Mouse (Mus musculus) B cell, adult 2 months (primary cell): Measurements from ENCODE around the gene Ocm.

Source experiments
- DNase-seq, 2 experiments: peaks; one replicate each; pipeline ENCODE4 v3.0.0; 2022

Gene Ocm

DNA sequence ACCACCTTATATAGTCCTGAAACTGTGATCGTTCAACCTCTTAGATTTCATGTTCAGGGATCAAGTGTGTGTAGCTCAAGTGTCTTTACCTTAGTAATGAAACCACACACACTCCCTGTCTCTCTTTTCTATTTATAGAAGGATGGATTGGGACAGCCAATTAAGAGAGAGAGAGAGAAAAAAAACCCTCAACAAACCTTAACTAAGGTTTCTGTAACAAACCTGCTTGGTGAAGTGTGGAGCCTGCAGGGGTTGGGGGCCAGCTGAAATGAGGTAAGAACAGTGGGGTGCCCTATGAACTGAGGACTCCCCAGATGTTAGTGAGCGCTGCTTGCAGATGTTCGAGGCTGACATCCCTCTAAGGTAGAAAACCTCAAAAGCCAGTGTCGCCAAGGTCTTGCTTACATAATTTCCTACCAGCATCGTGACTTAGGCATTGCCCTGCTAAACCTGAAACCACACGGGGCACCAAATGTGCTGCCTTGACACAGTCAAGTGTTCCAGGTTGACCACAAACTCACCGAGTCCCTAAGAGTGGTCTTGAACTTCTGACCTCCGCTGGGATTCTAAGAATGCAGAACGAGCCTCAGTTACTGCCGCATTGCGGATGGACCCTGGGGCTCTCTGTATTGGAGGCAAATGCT lies at the start of gene Ocm:
Ocm (minus strand) TSS at position 51 of the 644 bp plus-strand sequence.
- DNase-seq: no peak

- DNase-seq: no peak
Observed at GRCm38 (mm10) chr5:144071249-144071648, 44.8 kb upstream of the Ocm start.

DNA sequence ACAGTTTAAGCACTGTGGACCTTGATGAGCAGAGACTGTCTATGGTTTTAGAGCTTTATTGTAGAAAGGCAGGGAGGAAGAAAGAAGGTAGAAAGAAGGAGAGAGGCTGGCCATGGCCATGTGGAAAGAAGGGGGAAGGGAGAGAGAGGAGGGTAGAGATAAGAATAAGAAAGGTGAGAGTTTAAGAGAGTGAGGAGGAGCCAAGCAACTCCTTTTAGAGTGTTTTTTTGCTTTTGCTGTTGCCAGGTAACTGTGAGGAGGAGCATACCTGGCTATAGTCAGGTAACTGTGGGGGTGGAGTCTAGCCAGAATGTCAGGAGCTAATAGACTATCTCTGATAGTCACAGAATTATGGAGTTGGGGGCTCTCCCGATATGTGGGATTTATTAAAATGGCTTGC lies 43.6 kb upstream of the Ocm start:
- no peak for DNase-seq

DNA sequence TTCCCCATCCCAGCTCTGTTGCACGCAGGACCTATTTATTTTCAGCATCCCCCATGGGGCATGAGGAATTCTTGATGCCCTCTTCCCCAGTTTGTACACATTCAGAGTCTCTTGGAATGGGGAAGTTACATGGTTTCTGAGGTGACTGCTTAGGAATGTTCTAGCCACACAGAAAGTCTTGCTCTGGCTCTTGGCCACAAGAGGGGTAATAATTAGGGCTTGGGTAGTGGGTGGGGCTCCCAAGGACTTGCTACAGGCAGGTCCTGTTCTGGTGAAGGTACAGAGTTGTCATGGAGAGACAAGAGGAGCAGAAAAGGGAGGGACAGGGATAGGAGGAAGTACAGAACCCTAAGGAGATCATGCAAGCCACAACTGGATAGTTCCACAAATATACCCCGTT lies 39.6 kb upstream of the Ocm start:
- no peak for DNase-seq

GRCm38 (mm10) chr5:144064093-144064492 lies 37.6 kb upstream of the Ocm start:
- no peak for DNase-seq

DNA sequence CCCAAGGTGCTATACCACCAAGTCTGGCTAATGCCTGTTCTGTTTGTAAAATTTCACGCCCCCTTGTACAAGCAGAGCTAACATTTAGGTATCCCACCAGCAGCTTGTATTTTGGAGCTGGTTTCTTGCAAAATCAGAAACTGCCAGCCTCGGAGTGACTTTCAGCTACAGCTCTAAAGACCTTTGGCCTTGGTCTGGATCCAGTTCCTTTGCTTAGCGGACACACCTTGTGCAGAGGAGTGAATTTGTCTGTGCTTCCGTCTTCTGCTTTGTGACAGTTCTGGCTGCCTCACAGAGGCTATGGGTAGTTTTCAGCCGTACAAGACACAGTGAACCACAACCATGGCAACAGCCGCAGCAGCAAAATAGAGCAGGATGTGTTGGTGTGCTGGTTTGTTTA lies 27.9 kb upstream of the Ocm start:
- DNase-seq: no peak

GRCm38 (mm10) chr5:144053450-144053849 lies 27.0 kb upstream of the Ocm start:
- DNase-seq: no peak

DNA sequence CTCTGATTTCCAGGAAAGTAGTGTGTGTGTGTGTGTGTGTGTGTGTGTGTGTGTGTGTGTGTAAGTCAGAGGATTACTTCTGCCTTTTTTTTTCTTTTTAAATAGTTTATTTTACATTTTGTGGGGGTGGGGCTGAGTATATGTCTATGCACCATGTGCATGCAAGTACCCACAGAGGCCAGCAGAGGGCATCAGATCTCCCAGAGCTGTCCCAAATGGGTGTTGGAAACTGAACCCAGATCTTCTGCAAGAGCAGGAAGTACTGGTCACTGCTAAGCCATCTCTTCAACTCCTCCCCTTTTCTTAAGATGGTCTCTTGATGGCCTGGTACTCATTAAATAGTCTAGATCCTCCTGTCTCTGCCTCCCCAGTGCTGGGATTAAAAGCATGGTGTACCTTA lies 24.8 kb upstream of the Ocm start:
- DNase-seq: peak; percentile 21 to 25

GRCm38 (mm10) chr5:144049881-144050280 lies 23.4 kb upstream of the Ocm start:
- no peak for DNase-seq

DNA sequence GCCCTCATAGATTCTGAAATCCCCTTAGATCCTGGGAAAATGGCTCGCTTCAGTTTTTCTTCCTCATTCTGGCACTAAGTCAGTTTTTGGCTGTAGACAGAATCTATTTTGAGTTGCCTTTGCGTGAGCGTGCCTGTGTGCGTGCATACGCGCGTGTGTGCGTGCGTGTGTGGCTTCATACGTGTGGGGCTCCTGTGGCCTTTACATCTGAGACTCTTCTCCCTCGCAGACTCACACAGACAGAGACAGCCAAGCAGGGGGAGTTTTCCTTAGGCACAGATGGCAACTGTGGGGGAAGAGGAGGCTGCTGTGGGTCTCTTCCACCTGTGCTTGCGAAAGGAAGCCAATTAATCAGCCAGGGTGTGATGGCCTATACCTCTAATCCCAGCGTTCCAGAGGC lies 20.9 kb upstream of the Ocm start:
- DNase-seq: peak in 1 of 2 experiments; percentile 5

- no peak for DNase-seq
Observed at GRCm38 (mm10) chr5:144043166-144043565, 16.7 kb upstream of the Ocm start.

DNA sequence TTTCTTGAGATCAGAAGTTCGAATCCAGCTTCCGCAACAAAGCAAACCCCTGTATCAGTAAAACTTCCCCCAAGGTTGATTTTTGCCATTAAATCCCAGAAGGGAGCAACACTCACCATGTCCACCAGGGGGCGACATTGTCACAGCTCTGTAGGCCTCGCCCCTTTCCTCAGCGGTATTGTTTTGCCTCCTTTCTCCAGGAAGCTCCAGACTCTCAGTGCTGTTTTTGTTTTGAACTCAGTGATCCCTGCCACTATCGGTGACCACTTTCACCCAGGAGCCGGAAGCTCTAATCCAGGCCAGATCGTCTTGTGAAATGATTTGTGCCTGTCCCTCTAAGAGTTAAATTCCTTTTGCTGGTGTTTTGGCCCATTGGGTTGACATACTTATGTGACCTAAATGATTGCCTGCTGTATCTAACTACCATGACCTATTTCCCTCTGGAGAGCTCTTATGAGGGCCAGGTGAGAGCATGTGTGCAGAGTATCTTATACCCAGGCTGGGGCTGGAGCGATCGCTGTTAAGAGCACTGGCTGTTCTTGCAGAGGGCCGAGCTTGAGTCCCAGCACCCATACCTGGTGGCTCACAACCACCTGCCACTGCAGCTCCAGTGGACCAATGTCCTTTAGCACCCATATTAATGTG lies 14.4 kb upstream of the Ocm start:
- DNase-seq: peak; percentile 88 to 89

GRCm38 (mm10) chr5:144039886-144040285 lies 13.4 kb upstream of the Ocm start:
- DNase-seq: no peak

- no peak for DNase-seq
Observed at GRCm38 (mm10) chr5:144039156-144039675, 12.7 kb upstream of the Ocm start.

DNA sequence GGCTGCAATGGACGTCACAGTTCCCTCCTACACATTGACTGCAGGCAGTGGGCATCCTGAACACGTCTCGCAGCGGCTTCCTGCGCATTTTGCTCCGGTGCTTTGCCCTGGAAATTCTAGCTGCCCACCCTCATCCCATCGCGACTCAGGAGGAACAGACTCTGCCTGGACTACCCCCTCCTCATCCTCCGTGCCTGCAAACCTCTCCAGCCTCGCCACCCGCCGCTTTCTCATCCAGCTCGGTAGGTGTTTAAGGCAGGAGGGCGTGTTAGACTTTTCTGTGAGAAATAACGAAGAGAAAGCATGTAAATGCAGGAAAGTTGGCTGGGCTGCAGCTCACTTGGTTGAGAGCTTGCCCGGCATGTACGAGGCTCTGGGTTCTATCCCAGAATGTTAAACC lies 10.5 kb upstream of the Ocm start:
- DNase-seq: no peak

- no peak for DNase-seq
Observed at GRCm38 (mm10) chr5:144034567-144034966, 8.1 kb upstream of the Ocm start.

DNA sequence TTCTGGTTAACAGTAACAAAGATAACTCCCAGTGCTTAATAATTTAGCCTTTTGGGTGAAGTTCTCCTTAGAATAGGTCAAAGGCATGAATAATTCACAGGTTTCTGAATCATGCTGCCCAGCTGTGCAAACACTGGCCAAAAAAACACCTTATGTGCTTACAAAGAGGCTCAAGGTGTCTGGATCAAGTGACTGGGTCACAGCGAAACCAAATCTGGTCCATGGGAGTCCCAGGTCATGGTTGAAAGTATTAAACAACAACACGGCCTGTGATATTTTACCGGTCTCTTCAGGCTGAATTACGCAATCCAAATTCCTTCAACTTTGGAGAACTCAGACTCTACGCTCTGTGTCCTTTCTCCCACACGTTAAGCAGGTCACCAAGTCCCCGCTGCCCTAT lies 6.0 kb upstream of the Ocm start:
- DNase-seq: no peak

DNA sequence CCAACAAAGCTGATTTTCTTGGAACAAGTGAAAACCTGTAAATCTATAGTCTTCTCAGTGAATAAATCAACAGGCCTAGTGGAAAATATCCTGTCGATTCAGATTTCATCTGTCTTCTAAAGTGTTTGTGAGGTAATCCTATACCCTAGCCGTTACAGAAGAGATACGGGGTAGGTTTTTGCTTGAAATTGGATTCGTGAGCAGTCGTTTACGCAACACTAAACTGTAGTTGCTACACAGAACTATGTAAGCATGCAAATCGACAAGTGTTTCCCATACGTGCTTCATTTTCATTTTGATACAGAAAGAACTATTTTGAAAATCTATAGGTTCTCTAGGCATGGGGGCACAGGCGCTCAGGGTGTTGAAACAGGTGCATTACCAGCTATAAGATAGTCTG lies 10.6 kb downstream of the Ocm start:
- no peak for DNase-seq

DNA sequence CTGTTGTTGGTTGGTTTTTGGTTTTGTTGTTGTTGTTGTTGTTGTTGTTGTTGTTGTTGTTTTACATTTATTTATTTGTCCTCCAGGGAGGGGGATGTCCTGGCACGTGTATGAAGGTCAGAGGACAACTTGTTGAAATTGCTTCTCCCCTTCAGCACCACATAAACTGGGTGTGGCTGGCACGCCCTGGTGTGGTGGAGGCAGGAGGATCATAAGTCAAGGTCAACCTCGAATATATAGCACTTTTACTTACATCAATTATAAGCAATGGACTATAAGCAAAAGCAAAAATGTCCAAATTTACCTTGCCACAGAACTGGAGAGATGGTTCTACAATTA lies 11.2 kb downstream of the Ocm start:
- no peak for DNase-seq

DNA sequence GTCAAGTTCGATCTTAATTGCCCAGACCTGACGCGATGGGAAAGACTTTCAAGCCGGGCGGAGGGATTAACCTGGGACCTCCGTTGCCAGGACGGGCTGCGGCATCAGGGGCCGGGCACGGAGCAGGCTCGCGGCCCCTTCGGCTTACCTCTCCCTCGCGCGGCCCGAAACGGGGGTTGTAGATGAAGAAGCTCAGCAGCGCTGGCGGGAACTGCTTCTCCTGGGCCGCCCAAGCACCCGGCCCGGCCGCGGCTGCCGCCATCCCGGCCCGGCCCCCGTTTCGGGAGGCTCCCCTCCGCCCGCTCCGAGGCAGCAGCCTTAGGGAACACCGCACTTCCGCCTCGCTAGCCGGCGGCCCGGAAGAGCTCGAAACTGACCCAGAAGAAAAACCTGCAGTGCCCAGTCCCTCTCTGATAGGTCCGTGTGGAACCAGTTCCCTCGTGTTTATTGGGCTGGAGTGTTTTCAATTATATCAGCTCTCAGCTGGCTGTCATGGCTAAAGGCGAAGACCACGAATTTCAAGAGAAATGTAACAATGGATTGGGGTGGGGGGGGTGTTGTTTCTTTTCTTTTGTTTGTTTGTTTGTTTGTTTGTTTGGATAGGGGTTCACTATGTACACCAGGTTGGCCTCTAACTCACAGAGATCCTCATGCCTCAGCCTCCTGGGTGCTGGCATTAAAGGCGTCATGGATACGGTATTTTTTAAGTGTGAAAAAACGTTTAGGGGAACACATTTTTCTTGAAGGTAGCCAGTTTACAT lies 11.7 kb downstream of the Ocm start, which contains the start of gene Ccz1:
Ccz1 (minus strand) TSS at position 327 of the 761 bp plus-strand sequence.
- DNase-seq: peak; percentile 79 to 82

GRCm38 (mm10) chr5:144013366-144014134 lies 12.9 kb downstream of the Ocm start:
- DNase-seq: peak; percentile 41 to 46

- DNase-seq: peak; percentile 58 to 65
Observed at GRCm38 (mm10) chr5:144002461-144003192, 23.8 kb downstream of the Ocm start.
